In genomic region chr9:74045936-74046335, GRCm38 (mm10) we compare ENCODE assay signal across 9 mouse cellular contexts.
DNase-seq lines count a peak whose midpoint lies in the region; ATAC-seq and TF ChIP-seq lines count a peak whose summit lies in the region.
"Had no signal": no experiment of that assay in that cellular context is flagged by ENCODE, and none has a peak within 500 bp of the region (broad histone marks: within the 10 kb centered on the region; RNA-seq: fewer than 3 reads in every experiment).

No protein-coding gene starts in this region.

- WGBS in limb, embryonic 13.5 days: 67% methylated on average over 3 of the region's 3 CpGs
- WGBS in limb, embryonic 10.5 days: 80% methylated on average over 3 of the region's 3 CpGs
- 68% methylated on average over 3 of the region's 3 CpGs for WGBS in heart, embryonic 11.5 days (ENCODE audit: insufficient replicate concordance)
- WGBS in limb, embryonic 15.5 days: 48% methylated on average over 3 of the region's 3 CpGs
- WGBS in stomach, embryonic 15.5 days: 38% methylated on average over 3 of the region's 3 CpGs
- WGBS in cerebellum, adult 2 months: 17% methylated on average over 3 of the region's 3 CpGs

- no peaks in the 10 kb centered on the region for H3K27me3 ChIP-seq in limb, embryonic 13.5 days
- no peaks in the 10 kb centered on the region for H3K27me3 ChIP-seq in limb, embryonic 10.5 days (ENCODE audit: low read depth, poor library complexity, severe bottlenecking)
- no peaks in the 10 kb centered on the region for H3K27me3 ChIP-seq in heart, embryonic 11.5 days (ENCODE audit: control insufficient read depth, insufficient read depth, low read length)
- no peaks in the 10 kb centered on the region for H3K27me3 ChIP-seq in limb, embryonic 15.5 days
- no peaks in the 10 kb centered on the region for H3K27me3 ChIP-seq in stomach, embryonic 15.5 days (replicated peaks)
- no peaks in the 10 kb centered on the region for H3K27me3 ChIP-seq in cerebellum, adult 2 months (ENCODE audit: control insufficient read depth, insufficient read depth, low read length)

- H3K9ac ChIP-seq in limb, embryonic 13.5 days: no peak overlapping the region
- H3K9ac ChIP-seq in heart, embryonic 11.5 days (ENCODE audit: low read depth, low read length): no peak overlapping the region
- no peak overlapping the region for H3K9ac ChIP-seq in limb, embryonic 15.5 days
- H3K9ac ChIP-seq in stomach, embryonic 15.5 days: no peak overlapping the region

- no peak for TF ChIP-seq CTCF in cerebellum, adult 2 months (IDR thresholded peaks at IDR 0.05; ENCODE audit: borderline replicate concordance, insufficient read depth, low read depth, low read length)

- H3K4me3 ChIP-seq in limb, embryonic 13.5 days: no peak overlapping the region
- H3K4me3 ChIP-seq in limb, embryonic 10.5 days: no peak overlapping the region
- no peak overlapping the region for H3K4me3 ChIP-seq in heart, embryonic 11.5 days (ENCODE audit: low read depth, low read length)
- H3K4me3 ChIP-seq in limb, embryonic 15.5 days: no peak overlapping the region
- no peak overlapping the region for H3K4me3 ChIP-seq in stomach, embryonic 15.5 days (replicated peaks)
- H3K4me3 ChIP-seq in cerebellum, adult 2 months (replicated peaks; ENCODE audit: insufficient read depth, low read depth, low read length): no peak overlapping the region

- no peaks in the 10 kb centered on the region for H3K9me3 ChIP-seq in limb, embryonic 13.5 days
- H3K9me3 ChIP-seq in limb, embryonic 10.5 days (replicated peaks): no peaks in the 10 kb centered on the region
- no peaks in the 10 kb centered on the region for H3K9me3 ChIP-seq in heart, embryonic 11.5 days (replicated peaks; ENCODE audit: control insufficient read depth, low read length)
- H3K9me3 ChIP-seq in limb, embryonic 15.5 days: no peaks in the 10 kb centered on the region
- H3K9me3 ChIP-seq in stomach, embryonic 15.5 days: no peaks in the 10 kb centered on the region

- no peak for TF ChIP-seq POLR2A in cerebellum, adult 2 months (IDR thresholded peaks at IDR 0.05; ENCODE audit: borderline replicate concordance, insufficient read depth, low read length)

- peak; percentile 81 for ATAC-seq in limb, embryonic 13.5 days (ENCODE audit: low FRiP score, low read depth)
- ATAC-seq in heart, embryonic 11.5 days (replicated peaks; ENCODE audit: insufficient number of reproducible peaks, low FRiP score, low TSS enrichment): peak; percentile 52; the same call in 1 of the 2 replicates
- ATAC-seq in limb, embryonic 15.5 days (ENCODE audit: insufficient number of reproducible peaks, low FRiP score, low TSS enrichment, low read depth): 0 out of 2 replicates have a peak, but pooled peaks have one; percentile 69
- ATAC-seq in stomach, embryonic 15.5 days (ENCODE audit: insufficient read depth, low FRiP score, low read depth): peak; percentile 53; the same call in 1 of the 2 replicates
- ATAC-seq in monocyte, adult 5-6 weeks (replicated peaks; ENCODE audit: insufficient number of reproducible peaks, low FRiP score, low TSS enrichment, poor library complexity, severe bottlenecking): no peak

- H3K36me3 ChIP-seq in limb, embryonic 13.5 days: no peaks in the 10 kb centered on the region
- no peaks in the 10 kb centered on the region for H3K36me3 ChIP-seq in limb, embryonic 10.5 days
- no peaks in the 10 kb centered on the region for H3K36me3 ChIP-seq in heart, embryonic 11.5 days (ENCODE audit: control insufficient read depth, insufficient read depth, low read length)
- H3K36me3 ChIP-seq in limb, embryonic 15.5 days: no peaks in the 10 kb centered on the region
- H3K36me3 ChIP-seq in stomach, embryonic 15.5 days: no peaks in the 10 kb centered on the region

- H3K4me2 ChIP-seq in limb, embryonic 13.5 days (replicated peaks): no peak overlapping the region
- H3K4me2 ChIP-seq in heart, embryonic 11.5 days: no peak overlapping the region
- H3K4me2 ChIP-seq in limb, embryonic 15.5 days: no peak overlapping the region
- H3K4me2 ChIP-seq in stomach, embryonic 15.5 days: no peak overlapping the region

- peaks cover 4% of the 10 kb centered on the region; the same call in 1 of the 2 replicates for H3K4me1 ChIP-seq in limb, embryonic 13.5 days
- no peaks in the 10 kb centered on the region for H3K4me1 ChIP-seq in limb, embryonic 10.5 days
- H3K4me1 ChIP-seq in heart, embryonic 11.5 days (ENCODE audit: control insufficient read depth, insufficient read depth, low read length): 0 out of 2 replicates have a peak, but pooled peaks cover 3% of the 10 kb centered on the region
- H3K4me1 ChIP-seq in limb, embryonic 15.5 days: peaks cover 4% of the 10 kb centered on the region; the same call in 1 of the 2 replicates
- no peaks in the 10 kb centered on the region for H3K4me1 ChIP-seq in stomach, embryonic 15.5 days
- no peaks in the 10 kb centered on the region for H3K4me1 ChIP-seq in cerebellum, adult 2 months (ENCODE audit: control insufficient read depth, insufficient read depth, low read length)

- H3K27ac ChIP-seq in limb, embryonic 13.5 days: peak overlapping the region; percentile 28; the same call in 1 of the 2 replicates
- no peak overlapping the region for H3K27ac ChIP-seq in limb, embryonic 10.5 days
- no peak overlapping the region for H3K27ac ChIP-seq in heart, embryonic 11.5 days (ENCODE audit: low read depth, low read length)
- H3K27ac ChIP-seq in limb, embryonic 15.5 days: no peak overlapping the region
- H3K27ac ChIP-seq in stomach, embryonic 15.5 days: no peak overlapping the region
- H3K27ac ChIP-seq in cerebellum, adult 2 months (ENCODE audit: insufficient read depth, low read length): no peak overlapping the region

- DNase-seq in limb, embryonic 10.5 days (ENCODE audit: low spot score): no peak
- no peak for DNase-seq in cerebellum, adult 2 months
- DNase-seq in embryo, embryonic 10 days (ENCODE audit: low spot score): no peak
- DNase-seq: cerebellum, adult 9-10 months had no signal
